Mouse (Mus musculus) urinary bladder, adult 18-20 months (tissue): ENCODE results near the gene Olfr143.

Source experiments
- DNase-seq, 2 experiments: peaks; one replicate each; pipeline ENCODE4 v3.0.0; 2022; ENCODE audit warnings: low spot score in 2 of 2, mixed read lengths in 2 of 2

Gene Olfr143

DNA sequence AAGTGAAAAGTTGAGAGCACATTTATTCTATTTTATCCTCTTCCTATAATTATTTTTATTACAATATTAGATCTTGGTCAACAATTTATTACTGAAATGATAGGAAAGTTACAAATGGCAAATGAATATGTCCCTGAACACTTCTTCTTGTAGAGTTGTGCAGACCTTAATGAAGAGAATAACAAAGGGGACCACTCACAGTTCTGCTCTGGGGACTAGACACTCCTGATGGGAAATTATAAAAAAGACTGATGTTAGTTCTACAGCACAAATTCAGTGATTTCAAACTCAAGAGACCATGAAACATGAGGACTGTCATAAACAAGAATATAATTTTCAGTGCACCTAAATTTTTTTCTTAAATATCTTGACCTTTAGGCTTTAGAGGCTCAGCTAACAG, at the start of gene Olfr143:
TSS of gene Olfr143 (plus strand) at position 301 of the 400 bp plus-strand sequence.
- DNase-seq, result no peak

DNA sequence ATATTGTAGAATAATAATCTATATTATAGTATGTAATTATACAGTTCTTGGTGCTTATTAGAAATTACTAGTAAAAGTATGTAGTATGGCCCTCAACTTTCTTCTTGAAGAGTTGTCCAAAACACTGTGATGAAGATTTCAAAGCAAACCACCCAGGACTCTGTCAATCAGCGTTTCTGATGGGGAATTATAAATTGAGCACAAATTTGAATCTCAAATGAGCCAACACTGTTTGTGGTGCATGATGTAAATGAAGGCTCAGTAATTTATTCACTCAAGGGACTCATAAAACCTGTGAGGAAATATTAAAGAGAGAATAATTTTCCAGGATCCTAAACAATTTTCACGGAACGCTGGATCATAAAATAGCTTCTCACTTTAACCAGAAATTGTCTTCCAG, 44.5 kb upstream of the Olfr143 start, which contains the start of gene Olfr893:
TSS of gene Olfr893 (plus strand) at position 301 of the 400 bp plus-strand sequence.
- no peak for DNase-seq

DNA sequence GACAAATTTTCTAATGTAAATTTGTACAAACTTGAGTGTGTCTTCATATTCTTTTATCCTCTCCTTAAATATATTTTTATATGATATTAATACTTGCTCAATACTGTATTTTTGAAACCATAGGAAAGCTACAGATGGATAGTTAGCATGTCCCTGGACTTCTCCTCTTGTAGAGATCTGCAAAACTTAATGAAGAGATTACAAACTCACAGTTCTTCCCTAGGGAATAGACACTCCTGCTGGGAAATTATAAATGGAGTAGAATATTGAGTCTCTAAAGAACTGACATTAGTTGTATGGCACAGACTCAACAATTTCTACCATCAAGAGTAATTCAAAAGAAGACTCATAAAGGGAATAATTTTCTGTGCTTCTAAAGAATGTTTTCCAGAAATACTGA, 34.8 kb upstream of the Olfr143 start, which contains the start of gene Olfr894:
TSS of gene Olfr894 (plus strand) at position 301 of the 400 bp plus-strand sequence.
- DNase-seq, result no peak

DNA sequence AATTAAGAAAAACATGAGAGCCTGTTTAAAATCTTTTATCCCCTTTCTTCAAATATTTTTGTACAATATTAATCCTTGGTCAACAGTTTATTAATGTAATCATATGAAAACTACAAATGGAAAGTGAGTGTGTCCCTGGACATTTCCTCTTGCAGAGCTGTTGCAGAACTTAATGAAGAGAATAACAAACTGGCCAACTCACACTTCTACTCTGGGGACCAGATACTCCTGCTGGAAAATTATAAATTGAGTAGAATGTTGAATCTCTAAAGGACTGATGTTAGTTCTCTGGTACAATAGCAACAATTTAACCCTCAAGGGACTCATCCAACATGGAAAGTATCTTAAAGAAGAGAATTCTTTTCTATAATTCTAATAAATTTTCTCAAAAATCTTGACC, 15.0 kb downstream of the Olfr143 start, which contains the start of gene Olfr895:
TSS of gene Olfr895 (plus strand) at position 301 of the 400 bp plus-strand sequence.
- no peak for DNase-seq

DNA sequence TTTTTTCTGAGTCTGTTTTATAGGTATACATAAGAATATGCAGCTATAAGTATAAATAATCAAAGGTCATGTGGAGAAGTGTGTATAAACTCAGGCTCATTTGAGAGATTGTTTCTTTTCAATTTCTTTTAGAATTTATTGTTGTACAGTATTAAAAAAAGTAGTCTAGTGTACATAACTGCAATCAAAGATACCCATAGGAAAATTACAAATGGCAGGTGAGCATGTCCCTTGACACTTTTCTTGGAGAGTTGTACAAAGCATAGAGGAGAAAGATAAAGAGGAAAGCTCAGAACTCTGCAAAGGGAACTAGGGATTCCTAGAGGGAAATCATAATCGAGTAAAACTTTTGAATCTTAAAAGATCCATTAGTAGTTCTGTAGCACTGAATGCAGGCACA, 38.2 kb downstream of the Olfr143 start, which contains the start of gene Olfr896-ps1:
TSS of gene Olfr896-ps1 (plus strand) at position 301 of the 400 bp plus-strand sequence.
- no peak for DNase-seq
